Mouse (Mus musculus): Measurements from ENCODE around the gene Olfr1423. TPM values are rescaled to one million over a fixed set of nuclear protein-coding genes. Genes with fewer than 3 reads are reported as not detected.
"Not testable (repeated sequence)": the region's sequence is repeated elsewhere in the genome, so short reads cannot be mapped to it uniquely, and the experiment has no call there.

Olfr1423 gene
- polyA plus RNA-seq (2014; fragmentation: Nextera tagmentation; extraction: Ambion mirVana), result not detected in 2 replicates

GRCm38 (mm10) chr19:12041217-12041616 lies at the start of gene Olfr1423:
Olfr1423 (minus strand) TSS chr19:12041317.
- H3K4me3 ChIP-seq (ENCODE audit: low read depth, low read length), result no peak within 1 kb of the TSS
- H3K27ac ChIP-seq (ENCODE audit: low read length), result no peak within 1 kb of the TSS
- H3K4me1 ChIP-seq (ENCODE audit: control insufficient read depth, insufficient read depth, low read length), result no peaks in the 10 kb centered on the region
- no peak for ATAC-seq (ENCODE audit: insufficient number of reproducible peaks, insufficient read depth, low FRiP score, low read depth)
- H3K9me3 ChIP-seq (ENCODE audit: control insufficient read depth, low read depth, low read length), result no peaks in the 10 kb centered on the region
- H3K4me2 ChIP-seq (replicated peaks; ENCODE audit: low read depth, low read length), result no peak within 1 kb of the TSS
- no peaks in the 10 kb centered on the region for H3K27me3 ChIP-seq (ENCODE audit: control insufficient read depth, insufficient read depth, low read length)
- no peak within 1 kb of the TSS for H3K9ac ChIP-seq (replicated peaks; ENCODE audit: low read depth, low read length)
- 55% methylated on average over 2 of the region's 2 CpGs for WGBS
- H3K36me3 ChIP-seq (ENCODE audit: control insufficient read depth, insufficient read depth, low read length), result no peaks in the 10 kb centered on the region

GRCm38 (mm10) chr19:12077631-12078030 lies 36.5 kb upstream of the Olfr1423 start, which contains the start of gene Olfr1425:
Olfr1425 (minus strand) TSS chr19:12077731.
- ATAC-seq (ENCODE audit: insufficient number of reproducible peaks, insufficient read depth, low FRiP score, low read depth); H3K9me3 ChIP-seq (ENCODE audit: control insufficient read depth, low read depth, low read length); H3K4me1 ChIP-seq (ENCODE audit: control insufficient read depth, insufficient read depth, low read length); H3K27me3 ChIP-seq (ENCODE audit: control insufficient read depth, insufficient read depth, low read length); H3K27ac ChIP-seq (ENCODE audit: low read length); H3K4me3 ChIP-seq (ENCODE audit: low read depth, low read length); H3K4me2 ChIP-seq (replicated peaks; ENCODE audit: low read depth, low read length); H3K36me3 ChIP-seq (ENCODE audit: control insufficient read depth, insufficient read depth, low read length); H3K9ac ChIP-seq (replicated peaks; ENCODE audit: low read depth, low read length): not testable (repeated sequence)
- WGBS, result 75% methylated on average over 4 of the region's 4 CpGs

- not testable (repeated sequence) for ATAC-seq (ENCODE audit: insufficient number of reproducible peaks, insufficient read depth, low FRiP score, low read depth); H3K27me3 ChIP-seq (ENCODE audit: control insufficient read depth, insufficient read depth, low read length); H3K4me3 ChIP-seq (ENCODE audit: low read depth, low read length); H3K9ac ChIP-seq (replicated peaks; ENCODE audit: low read depth, low read length); H3K9me3 ChIP-seq (ENCODE audit: control insufficient read depth, low read depth, low read length); H3K4me1 ChIP-seq (ENCODE audit: control insufficient read depth, insufficient read depth, low read length); H3K36me3 ChIP-seq (ENCODE audit: control insufficient read depth, insufficient read depth, low read length); H3K27ac ChIP-seq (ENCODE audit: low read length); H3K4me2 ChIP-seq (replicated peaks; ENCODE audit: low read depth, low read length)
- 71% methylated on average over 1 of the region's 1 CpGs for WGBS
Observed at GRCm38 (mm10) chr19:12069546-12069945, 28.4 kb upstream of the Olfr1423 start.

- H3K36me3 ChIP-seq (ENCODE audit: control insufficient read depth, insufficient read depth, low read length); H3K9ac ChIP-seq (replicated peaks; ENCODE audit: low read depth, low read length); H3K27me3 ChIP-seq (ENCODE audit: control insufficient read depth, insufficient read depth, low read length); ATAC-seq (ENCODE audit: insufficient number of reproducible peaks, insufficient read depth, low FRiP score, low read depth); H3K27ac ChIP-seq (ENCODE audit: low read length); H3K4me1 ChIP-seq (ENCODE audit: control insufficient read depth, insufficient read depth, low read length); H3K4me3 ChIP-seq (ENCODE audit: low read depth, low read length); H3K9me3 ChIP-seq (ENCODE audit: control insufficient read depth, low read depth, low read length); H3K4me2 ChIP-seq (replicated peaks; ENCODE audit: low read depth, low read length): not testable (repeated sequence)
- WGBS, result 68% methylated on average over 1 of the region's 1 CpGs
Observed at GRCm38 (mm10) chr19:12067806-12068205, 26.7 kb upstream of the Olfr1423 start.

- H3K27ac ChIP-seq (ENCODE audit: low read length); H3K27me3 ChIP-seq (ENCODE audit: control insufficient read depth, insufficient read depth, low read length); H3K9ac ChIP-seq (replicated peaks; ENCODE audit: low read depth, low read length); H3K36me3 ChIP-seq (ENCODE audit: control insufficient read depth, insufficient read depth, low read length); H3K4me1 ChIP-seq (ENCODE audit: control insufficient read depth, insufficient read depth, low read length); H3K4me3 ChIP-seq (ENCODE audit: low read depth, low read length); H3K4me2 ChIP-seq (replicated peaks; ENCODE audit: low read depth, low read length); ATAC-seq (ENCODE audit: insufficient number of reproducible peaks, insufficient read depth, low FRiP score, low read depth); H3K9me3 ChIP-seq (ENCODE audit: control insufficient read depth, low read depth, low read length): not testable (repeated sequence)
- whole genome bisulfite sequencing, result 86% methylated on average over 1 of the region's 1 CpGs
Observed at GRCm38 (mm10) chr19:12062582-12062981, 21.5 kb upstream of the Olfr1423 start, which contains the start of gene Olfr1424. Olfr1424 (minus strand) TSS chr19:12062682.

GRCm38 (mm10) chr19:12043163-12043562 lies 2.0 kb upstream of the Olfr1423 start:
- no peak overlapping the region for H3K4me2 ChIP-seq (replicated peaks; ENCODE audit: low read depth, low read length)
- H3K9me3 ChIP-seq (ENCODE audit: control insufficient read depth, low read depth, low read length), result no peaks in the 10 kb centered on the region
- H3K4me3 ChIP-seq (ENCODE audit: low read depth, low read length), result no peak overlapping the region
- 88% methylated on average over 5 of the region's 5 CpGs for WGBS
- no peak overlapping the region for H3K9ac ChIP-seq (replicated peaks; ENCODE audit: low read depth, low read length)
- no peaks in the 10 kb centered on the region for H3K4me1 ChIP-seq (ENCODE audit: control insufficient read depth, insufficient read depth, low read length)
- H3K36me3 ChIP-seq (ENCODE audit: control insufficient read depth, insufficient read depth, low read length), result no peaks in the 10 kb centered on the region
- H3K27me3 ChIP-seq (ENCODE audit: control insufficient read depth, insufficient read depth, low read length), result no peaks in the 10 kb centered on the region
- no peak overlapping the region for H3K27ac ChIP-seq (ENCODE audit: low read length)
- ATAC-seq (ENCODE audit: insufficient number of reproducible peaks, insufficient read depth, low FRiP score, low read depth), result no peak

- Histone ChIP-seq H3K4me3 (ENCODE audit: low read depth, low read length) (no peak overlapping the region), H3K27me3 (ENCODE audit: control insufficient read depth, insufficient read depth, low read length) (no peaks in the 10 kb centered on the region), H3K4me1 (ENCODE audit: control insufficient read depth, insufficient read depth, low read length) (no peaks in the 10 kb centered on the region), H3K36me3 (ENCODE audit: control insufficient read depth, insufficient read depth, low read length) (no peaks in the 10 kb centered on the region), H3K27ac (ENCODE audit: low read length) (no peak overlapping the region), H3K9me3 (ENCODE audit: control insufficient read depth, low read depth, low read length) (no peaks in the 10 kb centered on the region), H3K9ac (replicated peaks; ENCODE audit: low read depth, low read length) (no peak overlapping the region), H3K4me2 (replicated peaks; ENCODE audit: low read depth, low read length) (no peak overlapping the region)
- no peak for ATAC-seq (ENCODE audit: insufficient number of reproducible peaks, insufficient read depth, low FRiP score, low read depth)
Observed at GRCm38 (mm10) chr19:12037727-12038126, 3.4 kb downstream of the Olfr1423 start.

GRCm38 (mm10) chr19:12026606-12027005 lies 14.5 kb downstream of the Olfr1423 start:
- H3K27ac ChIP-seq (ENCODE audit: low read length), result no peak overlapping the region
- no peak overlapping the region for H3K4me2 ChIP-seq (replicated peaks; ENCODE audit: low read depth, low read length)
- H3K9me3 ChIP-seq (ENCODE audit: control insufficient read depth, low read depth, low read length), result no peaks in the 10 kb centered on the region
- H3K36me3 ChIP-seq (ENCODE audit: control insufficient read depth, insufficient read depth, low read length), result no peaks in the 10 kb centered on the region
- no peak overlapping the region for H3K9ac ChIP-seq (replicated peaks; ENCODE audit: low read depth, low read length)
- no peaks in the 10 kb centered on the region for H3K27me3 ChIP-seq (ENCODE audit: control insufficient read depth, insufficient read depth, low read length)
- no peak overlapping the region for H3K4me3 ChIP-seq (ENCODE audit: low read depth, low read length)
- ATAC-seq (ENCODE audit: insufficient number of reproducible peaks, insufficient read depth, low FRiP score, low read depth), result no peak
- no peaks in the 10 kb centered on the region for H3K4me1 ChIP-seq (ENCODE audit: control insufficient read depth, insufficient read depth, low read length)
- 88% methylated on average over 2 of the region's 2 CpGs for WGBS

GRCm38 (mm10) chr19:12025333-12025732 lies 15.8 kb downstream of the Olfr1423 start:
- no peaks in the 10 kb centered on the region for H3K9me3 ChIP-seq (ENCODE audit: control insufficient read depth, low read depth, low read length)
- no peak overlapping the region for H3K27ac ChIP-seq (ENCODE audit: low read length)
- H3K4me2 ChIP-seq (replicated peaks; ENCODE audit: low read depth, low read length), result no peak overlapping the region
- ATAC-seq (ENCODE audit: insufficient number of reproducible peaks, insufficient read depth, low FRiP score, low read depth), result no peak
- H3K4me1 ChIP-seq (ENCODE audit: control insufficient read depth, insufficient read depth, low read length), result no peaks in the 10 kb centered on the region
- no peak overlapping the region for H3K4me3 ChIP-seq (ENCODE audit: low read depth, low read length)
- no peak overlapping the region for H3K9ac ChIP-seq (replicated peaks; ENCODE audit: low read depth, low read length)
- no peaks in the 10 kb centered on the region for H3K36me3 ChIP-seq (ENCODE audit: control insufficient read depth, insufficient read depth, low read length)
- no peaks in the 10 kb centered on the region for H3K27me3 ChIP-seq (ENCODE audit: control insufficient read depth, insufficient read depth, low read length)
- 90% methylated on average over 3 of the region's 3 CpGs for WGBS
